ENCODE assay signal across 8 mouse cellular contexts in the genomic region with DNA sequence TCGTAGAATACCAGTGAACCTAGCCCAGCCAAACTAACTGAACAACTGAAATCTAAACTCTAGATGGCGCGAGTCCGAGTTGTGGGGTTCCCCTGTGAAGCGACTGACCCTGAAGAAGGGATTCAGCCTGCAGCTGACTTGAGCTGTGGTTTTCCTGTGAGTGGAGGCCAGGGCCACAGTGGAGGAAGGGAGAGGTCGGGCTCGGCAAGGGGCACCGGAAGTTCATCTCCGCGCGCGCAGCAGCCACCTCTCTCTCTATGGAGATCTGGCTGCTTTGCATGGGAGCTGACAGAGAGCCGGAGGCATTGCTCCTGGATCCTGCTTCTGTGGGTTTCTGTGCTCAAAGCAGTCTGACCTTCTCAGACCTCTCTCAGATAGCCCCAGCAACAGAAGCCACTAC. TPM values are rescaled to one million over a fixed set of nuclear protein-coding genes. Genes with fewer than 3 reads are reported as not detected.
DNase-seq lines count a peak whose midpoint lies in the region; ATAC-seq and TF ChIP-seq lines count a peak whose summit lies in the region.
"Had no signal": no experiment of that assay in that cellular context is flagged by ENCODE, and none has a peak within 500 bp of the region (broad histone marks: within the 10 kb centered on the region; RNA-seq: fewer than 3 reads in every experiment).

No protein-coding gene starts in this region.

- H3K4me1 ChIP-seq in cortical plate, adult 2 months (ENCODE audit: control insufficient read depth, insufficient read depth, low read length) = no peaks in the 10 kb centered on the region
- H3K4me1 ChIP-seq in heart, postnatal 0 days (ENCODE audit: control insufficient read depth, insufficient read depth) = peaks cover 22% of the 10 kb centered on the region

- H3K4me3 ChIP-seq in cortical plate, adult 2 months (ENCODE audit: insufficient read depth, low read length) = no peak overlapping the region
- H3K4me3 ChIP-seq in heart, postnatal 0 days (ENCODE audit: low read depth, low read length) = no peak overlapping the region

- no peak overlapping the region for H3K9ac ChIP-seq in heart, postnatal 0 days (replicated peaks; ENCODE audit: low read depth, low read length)

- intact Hi-C loops in left cerebral cortex, postnatal 4 days (cut with DNase I) = no loop called here

- peaks cover 10% of the 10 kb centered on the region for H3K36me3 ChIP-seq in heart, postnatal 0 days (replicated peaks; ENCODE audit: control insufficient read depth, insufficient read depth, low read length)

- ATAC-seq in heart, postnatal 0 days (ENCODE audit: insufficient read depth, low read depth) = peak; percentile 55

- 0 out of 2 replicates have a peak overlapping the region, but pooled peaks have one; percentile 17 for H3K27ac ChIP-seq in cortical plate, adult 2 months (ENCODE audit: insufficient read depth, low read length)
- H3K27ac ChIP-seq in heart, postnatal 0 days (ENCODE audit: low read depth) = peak overlapping the region; percentile 72

- 17% methylated on average over 13 of the region's 13 CpGs for WGBS in heart, postnatal 0 days

- TF ChIP-seq CTCF in cortical plate, adult 2 months (IDR thresholded peaks at IDR 0.05; ENCODE audit: extremely low read depth, insufficient read depth, low read length) = no peak
- peak; percentile 17; the same call in 1 of the 2 replicates for TF ChIP-seq CTCF in heart, postnatal 0 days (IDR thresholded peaks at IDR 0.05; ENCODE audit: low read depth)

- DNase-seq in T-cell, adult 2 months (ENCODE audit: low spot score) = peak; percentile 64
- DNase-seq in heart, postnatal 0 days (ENCODE audit: low spot score) = peak; percentile 65
- DNase-seq in kidney, postnatal 10 days = peak; percentile 86
- peak; percentile 84 to 89 for DNase-seq in lung, postnatal 4 days
- peak; percentile 35 to 71 for DNase-seq in spleen, postnatal 10 days (ENCODE audit: low spot score in 2 of 2)
- DNase-seq in left cerebral cortex, postnatal 4 days = no peak

- TF ChIP-seq EP300 in heart, postnatal 0 days (IDR thresholded peaks at IDR 0.05; ENCODE audit: low read depth) = no peak

- 0 out of 2 replicates have a peak, but pooled peaks cover 1% of the 10 kb centered on the region for H3K9me3 ChIP-seq in heart, postnatal 0 days (replicated peaks; ENCODE audit: control insufficient read depth, low read length)

- TF ChIP-seq POLR2A in cortical plate, adult 2 months (IDR thresholded peaks at IDR 0.05; ENCODE audit: extremely low read depth, insufficient read depth, low read length) = no peak

- H3K27me3 ChIP-seq in heart, postnatal 0 days (ENCODE audit: control insufficient read depth, insufficient read depth, low read length) = no peaks in the 10 kb centered on the region

- H3K4me2 ChIP-seq in heart, postnatal 0 days (ENCODE audit: low read depth, low read length) = peak overlapping the region; percentile 44

RNA-seq across cellular contexts. Expression of a gene that starts 7.6 kb away (rescaled TPM):
- 3.3 and 3.6 TPM in 2 replicates for polyA plus RNA-seq in cortical plate, adult 2 months (2012; rRNA removed)
- total RNA-seq in heart, postnatal 0 days (2014; rRNA removed; ENCODE audit: low replicate concordance) = 3.6 and 6.6 TPM in 2 replicates
- 2.3 and 2.6 TPM in 2 replicates for polyA plus RNA-seq in heart, postnatal 0 days (2015; fragmentation: Nextera tagmentation; extraction: Ambion mirVana)
- total RNA-seq in left cerebral cortex, postnatal 4 days (2021) = 1 to 10 TPM; 2.3 to 2.5 TPM

RNA-seq across cellular contexts. Expression of a gene that starts 13.1 kb away (rescaled TPM):
- 15.8 and 18.0 TPM in 2 replicates for polyA plus RNA-seq in cortical plate, adult 2 months (2012; rRNA removed)
- total RNA-seq in heart, postnatal 0 days (2014; rRNA removed; ENCODE audit: low replicate concordance) = 235 and 276 TPM in 2 replicates
- polyA plus RNA-seq in heart, postnatal 0 days (2015; fragmentation: Nextera tagmentation; extraction: Ambion mirVana) = 203 and 209 TPM in 2 replicates
- total RNA-seq in left cerebral cortex, postnatal 4 days (2021) = 10 to 100 TPM; 22.8 to 29.5 TPM

RNA-seq across cellular contexts. Expression of a gene that starts 31.4 kb away (rescaled TPM):
- polyA plus RNA-seq in cortical plate, adult 2 months (2012; rRNA removed) = 15.6 and 16.2 TPM in 2 replicates
- 3.2 and 15.5 TPM in 2 replicates for total RNA-seq in heart, postnatal 0 days (2014; rRNA removed; ENCODE audit: low replicate concordance)
- polyA plus RNA-seq in heart, postnatal 0 days (2015; fragmentation: Nextera tagmentation; extraction: Ambion mirVana) = 0.75 and 0.78 TPM in 2 replicates
- 10 to 100 TPM; 57.2 to 67.9 TPM for total RNA-seq in left cerebral cortex, postnatal 4 days (2021)

RNA-seq across cellular contexts. Expression of a gene that starts 37.8 kb away (rescaled TPM):
- 1.3 and 1.4 TPM in 2 replicates for polyA plus RNA-seq in cortical plate, adult 2 months (2012; rRNA removed)
- total RNA-seq in heart, postnatal 0 days (2014; rRNA removed; ENCODE audit: low replicate concordance) = 1.9 and 5.8 TPM in 2 replicates
- 1.6 and 2.0 TPM in 2 replicates for polyA plus RNA-seq in heart, postnatal 0 days (2015; fragmentation: Nextera tagmentation; extraction: Ambion mirVana)
- under 1 TPM in 1 of 2 experiments, not detected in 1; 0.26 TPM for total RNA-seq in left cerebral cortex, postnatal 4 days (2021)

RNA-seq across cellular contexts. Expression of a gene that starts 42.8 kb away (rescaled TPM):
- 0.47 and 0.52 TPM in 2 replicates for polyA plus RNA-seq in cortical plate, adult 2 months (2012; rRNA removed)
- total RNA-seq in heart, postnatal 0 days (2014; rRNA removed; ENCODE audit: low replicate concordance) = not detected in 2 replicates
- 0.12 and 0.19 TPM in 2 replicates for polyA plus RNA-seq in heart, postnatal 0 days (2015; fragmentation: Nextera tagmentation; extraction: Ambion mirVana)
- not detected for total RNA-seq in left cerebral cortex, postnatal 4 days (2021)
- total RNA-seq: gastrocnemius, postnatal 4 days had no signal
